Mouse (Mus musculus) kidney, embryonic 16.5 days (tissue): ENCODE measurements around the gene Nmnat2. TPM values are rescaled to one million over a fixed set of nuclear protein-coding genes. Genes with fewer than 3 reads are reported as not detected.

Experiments used
- ATAC-seq: fragments of 200-750 bp; cut with Nextera tagmentation; 2 replicates; pipeline ENCODE4 v1.8.0; 2017; ENCODE audit warnings: moderate TSS enrichment; ENCODE audit not compliant: low FRiP score, low TSS enrichment
- H3K27ac ChIP-seq: fragments of 300-500 bp; sonication (generic); 2 replicates; pipeline ENCODE4 v1.5.1; 2014; ENCODE audit warnings: low read length
- H3K27me3 ChIP-seq: fragments of 300-500 bp; sonication (generic); 2 replicates; pipeline ENCODE4 v1.6.1; 2014; ENCODE audit warnings: low read length, control low read depth, mixed read lengths; ENCODE audit not compliant: insufficient read depth
- H3K36me3 ChIP-seq: fragments of 300-500 bp; sonication (generic); 2 replicates; pipeline ENCODE4 v1.6.1; 2014; ENCODE audit warnings: low read length, control low read depth, mixed read lengths; ENCODE audit not compliant: insufficient read depth
- H3K4me1 ChIP-seq: fragments of 300-500 bp; sonication (generic); 2 replicates; pipeline ENCODE4 v1.6.1; 2014; ENCODE audit warnings: low read length, control low read depth, mixed read lengths; ENCODE audit not compliant: insufficient read depth
- H3K4me2 ChIP-seq: fragments of 300-500 bp; sonication (generic); replicated peaks from 2 replicates; pipeline ENCODE4 v1.6.1; 2014; ENCODE audit warnings: low read depth, low read length
- H3K4me3 ChIP-seq: fragments of 300-500 bp; sonication (generic); 2 replicates; pipeline ENCODE4 v1.5.1; 2014; ENCODE audit warnings: mild to moderate bottlenecking, low read length
- H3K9ac ChIP-seq: fragments of 300-500 bp; sonication (generic); replicated peaks from 2 replicates; pipeline ENCODE4 v1.6.1; 2014; ENCODE audit warnings: low read length
- H3K9me3 ChIP-seq: fragments of 300-500 bp; sonication (generic); 2 replicates; pipeline ENCODE4 v1.6.1; 2016; ENCODE audit warnings: low read length, control low read depth
- WGBS: fragments of 180-500 bp; shearing (Covaris S2); extraction: QIAGEN DNeasy Blood & Tissue Kit; methylation state at CpG from one replicate; pipeline ENCODE4 v1.1.7; 2014; 5-methylcytosine and 5-hydroxymethylcytosine counted together
- polyA plus RNA-seq: library from polyadenylated mRNA; unstranded; fragments of >200 nt; fragmentation: Nextera tagmentation; extraction: Ambion mirVana; gene quantifications from 2 replicates; pipeline ENCODE4 v1.2.1, GENCODE M21; 2015

The Nmnat2 gene
- polyA plus RNA-seq, 1 experiment from 2014 or later: 0.86 TPM

- 73% methylated on average over 9 of the region's 9 CpGs for WGBS
- no peak for ATAC-seq
- peak overlapping the region; percentile 60; the same call in 1 of the 2 replicates for H3K27ac ChIP-seq
- no peaks in the 10 kb centered on the region for H3K36me3 ChIP-seq
- H3K4me1 ChIP-seq: peaks cover 6% of the 10 kb centered on the region
- peaks cover 3% of the 10 kb centered on the region; the same call in 1 of the 2 replicates for H3K9me3 ChIP-seq
- H3K27me3 ChIP-seq: no peaks in the 10 kb centered on the region
- no peak overlapping the region for H3K4me3 ChIP-seq
- no peak overlapping the region for H3K4me2 ChIP-seq
- no peak overlapping the region for H3K9ac ChIP-seq
Observed at GRCm38 (mm10) chr1:153064784-153065390, 110.1 kb downstream of the Nmnat2 start.

DNA sequence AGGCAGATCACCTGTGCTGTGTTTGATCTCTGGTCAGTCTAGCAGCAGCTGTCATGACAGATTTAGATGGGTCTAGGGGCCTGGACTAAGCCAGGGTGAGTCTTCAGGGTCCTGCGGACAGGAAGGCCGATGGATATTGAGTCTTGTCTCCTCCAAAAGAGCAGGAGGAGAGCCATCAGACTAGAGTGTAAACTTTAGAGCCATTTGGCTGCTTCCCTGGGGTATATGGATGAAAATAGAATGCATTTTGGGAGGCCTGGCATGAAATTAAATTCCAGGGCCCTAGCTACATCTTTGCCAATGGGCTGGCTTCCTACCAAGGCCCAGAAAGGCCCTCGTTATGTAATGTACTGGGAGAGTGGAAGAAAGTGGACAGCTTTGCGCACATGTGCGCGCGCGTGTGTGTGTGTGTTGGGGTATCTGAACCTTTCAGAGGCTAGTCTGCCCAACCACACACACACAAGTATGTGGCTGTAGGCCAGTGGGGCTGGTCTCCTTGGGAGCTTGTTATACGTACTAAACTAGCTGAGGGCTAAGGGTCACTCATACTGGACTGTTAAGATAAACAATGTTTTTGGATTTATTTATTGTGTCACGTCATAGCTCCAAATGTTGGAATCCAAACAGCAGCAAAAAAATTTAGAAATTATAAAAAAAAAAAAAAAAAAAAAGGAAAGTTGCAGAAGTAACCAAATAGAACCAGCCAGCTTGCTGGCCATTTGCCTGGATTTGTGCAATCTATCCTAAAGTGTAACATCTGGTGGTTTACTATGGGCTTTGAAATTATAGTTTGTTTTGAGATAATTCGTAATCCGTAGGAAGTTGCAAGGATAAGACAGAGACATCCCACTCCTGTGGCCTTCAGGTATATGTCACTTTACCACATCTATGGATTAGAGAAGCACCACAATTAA is 110.9 kb downstream of the Nmnat2 start:
- Histone ChIP-seq H3K27ac (peak overlapping the region; percentile 60; the same call in 1 of the 2 replicates), H3K9ac (no peak overlapping the region), H3K4me2 (no peak overlapping the region), H3K9me3 (peaks cover 3% of the 10 kb centered on the region; the same call in 1 of the 2 replicates), H3K4me1 (peaks cover 6% of the 10 kb centered on the region), H3K27me3 (no peaks in the 10 kb centered on the region), H3K36me3 (no peaks in the 10 kb centered on the region), H3K4me3 (no peak overlapping the region)
- WGBS: 67% methylated on average over 12 of the region's 12 CpGs
- ATAC-seq: peak; percentile 89

- no peak overlapping the region for H3K27ac ChIP-seq
Observed at GRCm38 (mm10) chr1:153066387-153066781, 111.6 kb downstream of the Nmnat2 start.

GRCm38 (mm10) chr1:153071563-153071962 is 116.8 kb downstream of the Nmnat2 start:
- H3K27me3 ChIP-seq: peaks cover 11% of the 10 kb centered on the region
- H3K4me2 ChIP-seq: peak overlapping the region; percentile 41
- no peaks in the 10 kb centered on the region for H3K36me3 ChIP-seq
- WGBS: 36% methylated on average over 16 of the region's 16 CpGs
- ATAC-seq: peak; percentile 69
- no peak overlapping the region for H3K9ac ChIP-seq
- H3K4me3 ChIP-seq: peak overlapping the region; percentile 9; the same call in 1 of the 2 replicates
- H3K4me1 ChIP-seq: 0 out of 2 replicates have a peak, but pooled peaks cover 10% of the 10 kb centered on the region
- no peak overlapping the region for H3K27ac ChIP-seq
- peaks cover 3% of the 10 kb centered on the region; the same call in 1 of the 2 replicates for H3K9me3 ChIP-seq

More at GRCm38 (mm10) chr1:153066387-153066781, 111.6 kb downstream of the Nmnat2 start:
- H3K4me3 ChIP-seq: no peak overlapping the region
- ATAC-seq: no peak
- H3K4me2 ChIP-seq: no peak overlapping the region
- peaks cover 6% of the 10 kb centered on the region for H3K4me1 ChIP-seq
- H3K27me3 ChIP-seq: no peaks in the 10 kb centered on the region
- H3K36me3 ChIP-seq: no peaks in the 10 kb centered on the region
- H3K9ac ChIP-seq: no peak overlapping the region
- H3K9me3 ChIP-seq: peaks cover 3% of the 10 kb centered on the region; the same call in 1 of the 2 replicates
- 83% methylated on average over 4 of the region's 4 CpGs for WGBS

GRCm38 (mm10) chr1:153071995-153072394 is 117.2 kb downstream of the Nmnat2 start:
- H3K27ac ChIP-seq: no peak overlapping the region
- peak overlapping the region; percentile 41 for H3K4me2 ChIP-seq
- no peaks in the 10 kb centered on the region for H3K36me3 ChIP-seq
- 55% methylated on average over 12 of the region's 12 CpGs for WGBS
- no peak overlapping the region for H3K9ac ChIP-seq
- H3K27me3 ChIP-seq: peaks cover 11% of the 10 kb centered on the region
- no peak for ATAC-seq
- H3K4me3 ChIP-seq: peak overlapping the region; percentile 9; the same call in 1 of the 2 replicates
- H3K4me1 ChIP-seq: 0 out of 2 replicates have a peak, but pooled peaks cover 10% of the 10 kb centered on the region
- peaks cover 3% of the 10 kb centered on the region; the same call in 1 of the 2 replicates for H3K9me3 ChIP-seq

DNA sequence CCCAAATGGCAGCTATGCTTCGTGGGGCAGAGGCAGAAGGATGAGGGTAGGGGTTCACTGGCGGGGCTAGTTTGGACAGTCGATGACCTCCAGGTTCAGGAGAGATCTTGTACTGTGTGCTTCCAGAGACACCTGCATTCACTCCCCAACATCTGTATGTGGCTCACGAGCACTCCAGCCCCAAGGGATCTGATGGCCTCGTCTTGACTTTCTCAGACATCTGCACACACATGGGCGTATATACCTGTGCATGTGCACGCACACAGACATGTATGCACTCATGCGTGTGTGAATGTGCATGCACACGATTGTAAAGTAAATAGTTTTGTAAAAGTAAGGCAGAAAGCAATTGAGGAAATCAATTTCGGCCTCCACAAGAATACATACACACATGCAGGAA is 117.9 kb downstream of the Nmnat2 start:
- no peak for ATAC-seq
- Histone ChIP-seq H3K27ac (no peak overlapping the region), H3K27me3 (peaks cover 11% of the 10 kb centered on the region), H3K9ac (no peak overlapping the region), H3K4me2 (no peak overlapping the region), H3K9me3 (peaks cover 3% of the 10 kb centered on the region; the same call in 1 of the 2 replicates), H3K4me1 (0 out of 2 replicates have a peak, but pooled peaks cover 10% of the 10 kb centered on the region), H3K4me3 (no peak overlapping the region), H3K36me3 (no peaks in the 10 kb centered on the region)
- WGBS: 53% methylated on average over 10 of the region's 10 CpGs

DNA sequence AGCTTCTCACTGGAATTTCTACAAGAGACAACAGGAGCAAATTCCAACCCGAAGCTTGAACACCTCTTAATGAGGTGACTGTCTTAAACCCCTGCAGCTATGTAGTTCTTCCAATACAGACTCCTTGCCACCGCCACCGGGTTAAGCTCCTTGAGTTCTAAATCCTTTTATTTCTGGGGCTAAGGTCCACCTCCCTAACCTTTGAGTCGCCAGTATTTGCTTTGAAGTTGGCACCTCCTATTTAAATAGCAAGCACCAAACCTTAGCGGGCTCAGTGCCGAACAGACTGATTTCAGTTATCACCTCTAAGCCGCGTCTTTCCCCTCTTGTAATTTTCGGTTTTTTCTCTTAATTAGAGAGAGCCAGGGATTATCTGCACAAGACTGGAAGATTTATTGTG is 118.6 kb downstream of the Nmnat2 start:
- H3K4me2 ChIP-seq: no peak overlapping the region
- no peak overlapping the region for H3K27ac ChIP-seq
- peaks cover 11% of the 10 kb centered on the region for H3K27me3 ChIP-seq
- no peak overlapping the region for H3K9ac ChIP-seq
- no peaks in the 10 kb centered on the region for H3K36me3 ChIP-seq
- ATAC-seq: no peak
- H3K4me3 ChIP-seq: no peak overlapping the region
- 0 out of 2 replicates have a peak, but pooled peaks cover 10% of the 10 kb centered on the region for H3K4me1 ChIP-seq
- 19% methylated on average over 9 of the region's 9 CpGs for WGBS
- H3K9me3 ChIP-seq: no peaks in the 10 kb centered on the region

- 78% methylated on average over 3 of the region's 3 CpGs for WGBS
- H3K4me3 ChIP-seq: no peak overlapping the region
Observed at GRCm38 (mm10) chr1:153075087-153075736, 120.4 kb downstream of the Nmnat2 start.

GRCm38 (mm10) chr1:153075955-153076354 is 121.2 kb downstream of the Nmnat2 start:
- Histone ChIP-seq H3K9ac (no peak overlapping the region), H3K36me3 (no peaks in the 10 kb centered on the region), H3K4me3 (no peak overlapping the region), H3K4me2 (no peak overlapping the region), H3K27me3 (peaks cover 11% of the 10 kb centered on the region), H3K27ac (no peak overlapping the region), H3K9me3 (no peaks in the 10 kb centered on the region), H3K4me1 (0 out of 2 replicates have a peak, but pooled peaks cover 10% of the 10 kb centered on the region)
- WGBS: 42% methylated on average over 6 of the region's 6 CpGs
- ATAC-seq: peak; percentile 78; the same call in 1 of the 2 replicates

More at GRCm38 (mm10) chr1:153075087-153075736, 120.4 kb downstream of the Nmnat2 start:
- H3K4me1 ChIP-seq: 0 out of 2 replicates have a peak, but pooled peaks cover 10% of the 10 kb centered on the region
- H3K4me2 ChIP-seq: no peak overlapping the region
- H3K36me3 ChIP-seq: no peaks in the 10 kb centered on the region
- no peak overlapping the region for H3K9ac ChIP-seq
- no peak for ATAC-seq
- H3K9me3 ChIP-seq: no peaks in the 10 kb centered on the region
- no peak overlapping the region for H3K27ac ChIP-seq
- H3K27me3 ChIP-seq: peaks cover 11% of the 10 kb centered on the region
